Mouse (Mus musculus) liver, embryonic 13.5 days (tissue): ENCODE measurements around the gene Anks4b. TPM values are rescaled to one million over a fixed set of nuclear protein-coding genes. Genes with fewer than 3 reads are reported as not detected.

ENCODE experiments used
- ATAC-seq: fragments of 200-750 bp; cut with Nextera tagmentation; 2 replicates; pipeline ENCODE4 v1.8.0; 2017; ENCODE audit warnings: low read depth, mild to moderate bottlenecking, moderate number of reproducible peaks, moderate library complexity
- DNase-seq: peaks from one replicate; pipeline ENCODE4 v3.0.0; 2022
- H3K27ac ChIP-seq: fragments of 300-500 bp; sonication (generic); 2 replicates; pipeline ENCODE4 v1.5.1; 2015; ENCODE audit warnings: moderate library complexity, mild to moderate bottlenecking, inconsistent platforms
- H3K27me3 ChIP-seq: fragments of 300-500 bp; sonication (generic); 2 replicates; pipeline ENCODE4 v1.6.1; 2015; ENCODE audit warnings: mild to moderate bottlenecking, inconsistent platforms
- H3K36me3 ChIP-seq: fragments of 300-500 bp; sonication (generic); 2 replicates; pipeline ENCODE4 v1.6.1; 2015; ENCODE audit warnings: mild to moderate bottlenecking, inconsistent platforms
- H3K4me1 ChIP-seq: fragments of 300-500 bp; sonication (generic); replicated peaks from 2 replicates; pipeline ENCODE4 v1.6.1; 2015; ENCODE audit warnings: inconsistent platforms
- H3K4me2 ChIP-seq: fragments of 300-500 bp; sonication (generic); 2 replicates; pipeline ENCODE4 v1.6.1; 2015; ENCODE audit warnings: inconsistent platforms, mild to moderate bottlenecking, moderate library complexity
- H3K4me3 ChIP-seq: fragments of 300-500 bp; sonication (generic); replicated peaks from 2 replicates; pipeline ENCODE4 v1.5.1; 2015; ENCODE audit warnings: mild to moderate bottlenecking, inconsistent platforms
- H3K9ac ChIP-seq: fragments of 300-500 bp; sonication (generic); 2 replicates; pipeline ENCODE4 v1.6.1; 2015; ENCODE audit warnings: mild to moderate bottlenecking, inconsistent platforms
- H3K9me3 ChIP-seq: fragments of 300-500 bp; sonication (generic); replicated peaks from 2 replicates; pipeline ENCODE4 v1.6.1; 2016; ENCODE audit warnings: inconsistent platforms
- WGBS: fragments of 180-500 bp; shearing (Covaris S2); methylation state at CpG from one replicate; pipeline ENCODE4 v1.1.7; 2015; ENCODE audit not compliant: insufficient replicate concordance; 5-methylcytosine and 5-hydroxymethylcytosine counted together
- polyA plus RNA-seq: library from polyadenylated mRNA; unstranded; fragments of >200 nt; fragmentation: Nextera tagmentation; extraction: Ambion mirVana; gene quantifications from 2 replicates; pipeline ENCODE4 v1.2.1, GENCODE M21; 2015

The Anks4b gene
- polyA plus RNA-seq, 1 experiment from 2014 or later, result 1.4 TPM

DNA sequence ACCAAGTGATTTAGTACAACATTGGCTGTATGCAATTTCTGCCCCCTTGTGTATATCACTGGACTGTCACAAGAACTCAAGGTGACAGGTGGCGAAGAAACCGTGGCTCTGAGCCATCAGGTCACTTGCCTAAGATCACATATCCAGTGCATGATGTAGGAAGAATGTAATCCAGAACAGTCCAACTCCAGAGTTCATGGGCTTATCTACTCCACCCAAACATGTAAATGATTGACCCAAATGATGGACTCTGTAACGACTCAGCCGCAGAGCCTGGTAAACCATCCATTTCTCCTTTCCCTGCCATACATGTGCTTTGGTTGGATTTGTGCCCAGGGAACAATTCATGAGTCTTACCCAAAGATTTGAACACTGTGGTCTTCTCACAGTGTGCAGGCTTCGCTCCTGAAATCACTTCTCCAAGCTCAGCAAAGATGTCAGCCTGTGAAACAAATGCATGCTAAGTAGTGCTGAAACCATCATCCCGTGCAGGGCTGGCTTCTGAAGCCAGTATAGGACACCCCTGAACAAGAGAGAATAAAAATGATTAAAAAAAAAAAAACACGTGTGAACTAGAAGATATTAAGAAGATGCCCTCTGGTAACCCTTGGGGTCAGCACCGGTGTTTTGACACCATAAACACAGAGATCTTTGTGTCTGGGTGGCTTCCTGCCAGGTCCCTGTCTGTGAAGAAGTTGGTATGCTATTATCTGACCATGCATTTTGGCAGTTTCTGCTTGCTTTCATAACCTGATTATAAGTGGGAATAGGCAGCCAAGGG, 15.9 kb downstream of the Anks4b start:
- no peaks in the 10 kb centered on the region for H3K36me3 ChIP-seq
- H3K9me3 ChIP-seq, result no peaks in the 10 kb centered on the region
- DNase-seq, result no peak
- no peak overlapping the region for H3K27ac ChIP-seq
- 62% methylated on average over 8 of the region's 8 CpGs for WGBS
- H3K4me1 ChIP-seq, result 0 out of 2 replicates have a peak, but pooled peaks cover 3% of the 10 kb centered on the region
- no peaks in the 10 kb centered on the region for H3K27me3 ChIP-seq
- no peak overlapping the region for H3K4me2 ChIP-seq
- H3K4me3 ChIP-seq, result no peak overlapping the region
- peak; percentile 75 for ATAC-seq
- H3K9ac ChIP-seq, result no peak overlapping the region

DNA sequence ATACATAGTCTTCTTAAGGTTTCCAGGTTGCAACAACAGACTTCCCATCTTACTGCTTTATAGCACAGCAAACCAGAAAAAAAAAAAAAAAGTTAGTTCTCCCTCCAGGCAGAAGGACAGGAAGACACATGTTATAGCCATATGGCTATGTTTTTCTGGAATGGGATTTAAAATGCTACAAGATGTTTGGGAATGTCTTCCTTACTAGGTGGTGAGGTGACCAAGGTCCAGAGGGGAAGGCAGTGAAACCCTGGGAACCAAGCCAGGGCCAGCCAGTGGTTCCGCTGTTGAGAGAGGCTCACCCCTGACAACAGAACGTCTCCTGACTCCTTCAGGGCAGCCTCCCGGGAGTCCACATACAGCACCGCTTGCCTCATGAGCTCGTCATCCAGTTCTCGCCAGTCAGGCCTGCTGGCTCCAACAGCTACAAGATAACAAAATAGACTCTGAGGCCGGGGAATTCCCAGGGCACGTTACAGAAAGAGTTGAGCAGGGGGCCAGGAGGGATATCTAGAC, 16.6 kb downstream of the Anks4b start:
- 63% methylated on average over 8 of the region's 8 CpGs for WGBS
- H3K9ac ChIP-seq, result no peak overlapping the region

DNA sequence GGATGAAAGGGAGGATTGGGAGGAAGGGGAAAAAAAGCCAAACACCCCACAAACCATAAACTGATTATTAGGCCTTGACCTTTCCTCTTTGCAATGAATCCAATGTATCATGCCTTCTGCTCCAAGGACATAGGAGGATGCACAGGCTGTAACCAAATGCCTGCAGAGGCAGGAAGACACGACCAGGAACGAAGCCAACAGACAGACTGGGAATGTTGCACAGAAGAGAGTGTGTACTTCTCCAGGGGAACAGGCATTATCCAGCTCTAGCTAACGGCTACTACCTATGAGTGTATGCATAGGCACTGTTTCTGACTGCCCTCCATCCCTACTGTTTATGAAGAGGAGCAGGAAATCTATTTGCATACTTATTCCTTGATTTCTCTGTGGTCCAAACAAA, 18.5 kb downstream of the Anks4b start:
- H3K4me2 ChIP-seq, result no peak overlapping the region
- DNase-seq, result no peak
- no peak overlapping the region for H3K9ac ChIP-seq
- no peaks in the 10 kb centered on the region for H3K36me3 ChIP-seq
- H3K4me3 ChIP-seq, result no peak overlapping the region
- no peak overlapping the region for H3K27ac ChIP-seq
- H3K9me3 ChIP-seq, result no peaks in the 10 kb centered on the region
- no peak for ATAC-seq
- 43% methylated on average over 3 of the region's 3 CpGs for WGBS
- no peaks in the 10 kb centered on the region for H3K27me3 ChIP-seq
- 0 out of 2 replicates have a peak, but pooled peaks cover 3% of the 10 kb centered on the region for H3K4me1 ChIP-seq

More for the DNA sequence above, 16.6 kb downstream of the Anks4b start:
- H3K27ac ChIP-seq, result no peak overlapping the region
- H3K4me1 ChIP-seq, result 0 out of 2 replicates have a peak, but pooled peaks cover 3% of the 10 kb centered on the region
- H3K27me3 ChIP-seq, result no peaks in the 10 kb centered on the region
- ATAC-seq (peak; percentile 47; the same call in 1 of the 2 replicates), DNase-seq (no peak)
- H3K4me2 ChIP-seq, result no peak overlapping the region
- no peaks in the 10 kb centered on the region for H3K36me3 ChIP-seq
- no peak overlapping the region for H3K4me3 ChIP-seq
- no peaks in the 10 kb centered on the region for H3K9me3 ChIP-seq

DNA sequence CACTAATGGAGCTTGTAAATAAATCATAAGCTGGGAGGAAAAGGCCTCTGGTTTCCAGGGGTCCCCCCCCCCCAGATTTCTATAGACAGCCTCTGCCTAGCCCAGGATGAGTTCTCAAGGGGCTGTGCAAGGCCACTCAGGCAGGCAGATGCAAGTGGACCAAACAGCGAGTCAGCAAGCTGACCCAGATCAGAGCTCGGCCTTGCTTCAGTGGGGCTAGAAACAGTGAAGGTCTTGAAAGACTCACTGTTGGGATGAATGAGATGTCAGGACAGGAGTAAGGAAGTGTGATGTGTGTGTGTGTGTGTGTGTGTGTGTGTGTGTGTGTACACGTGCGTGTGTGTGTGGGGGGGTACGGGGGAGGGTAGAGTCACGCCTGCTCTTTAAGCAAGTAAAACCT, 19.2 kb downstream of the Anks4b start:
- Histone ChIP-seq H3K4me1 (0 out of 2 replicates have a peak, but pooled peaks cover 3% of the 10 kb centered on the region), H3K27me3 (no peaks in the 10 kb centered on the region), H3K9ac (no peak overlapping the region), H3K4me2 (no peak overlapping the region), H3K9me3 (no peaks in the 10 kb centered on the region), H3K4me3 (no peak overlapping the region), H3K27ac (no peak overlapping the region), H3K36me3 (no peaks in the 10 kb centered on the region)
- DNase-seq (no peak), ATAC-seq (no peak)
- 77% methylated on average over 6 of the region's 6 CpGs for WGBS

DNA sequence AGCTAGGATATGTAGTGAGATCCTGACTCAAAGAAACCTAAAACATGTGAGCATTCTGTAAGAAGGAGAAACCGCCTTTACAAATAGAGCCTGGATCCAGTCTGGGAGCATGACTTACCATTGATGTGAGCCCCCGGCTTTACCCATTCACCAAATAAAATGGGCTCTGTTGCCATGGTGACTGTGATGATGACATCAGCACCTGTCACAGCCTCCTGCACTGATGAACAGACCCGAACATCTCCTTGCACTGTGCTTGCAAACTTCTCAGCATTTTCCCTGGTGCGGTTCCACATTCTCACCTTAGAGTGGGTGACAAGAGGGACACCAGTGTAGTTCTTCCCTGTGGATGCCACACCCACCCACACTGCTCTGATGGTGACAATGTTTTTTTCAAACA, 21.5 kb downstream of the Anks4b start:
- Histone ChIP-seq H3K27me3 (no peaks in the 10 kb centered on the region), H3K4me2 (no peak overlapping the region), H3K4me1 (0 out of 2 replicates have a peak, but pooled peaks cover 3% of the 10 kb centered on the region), H3K36me3 (no peaks in the 10 kb centered on the region), H3K9me3 (no peaks in the 10 kb centered on the region), H3K9ac (no peak overlapping the region), H3K27ac (no peak overlapping the region), H3K4me3 (no peak overlapping the region)
- ATAC-seq (no peak), DNase-seq (no peak)
- WGBS, result 58% methylated on average over 4 of the region's 4 CpGs

DNA sequence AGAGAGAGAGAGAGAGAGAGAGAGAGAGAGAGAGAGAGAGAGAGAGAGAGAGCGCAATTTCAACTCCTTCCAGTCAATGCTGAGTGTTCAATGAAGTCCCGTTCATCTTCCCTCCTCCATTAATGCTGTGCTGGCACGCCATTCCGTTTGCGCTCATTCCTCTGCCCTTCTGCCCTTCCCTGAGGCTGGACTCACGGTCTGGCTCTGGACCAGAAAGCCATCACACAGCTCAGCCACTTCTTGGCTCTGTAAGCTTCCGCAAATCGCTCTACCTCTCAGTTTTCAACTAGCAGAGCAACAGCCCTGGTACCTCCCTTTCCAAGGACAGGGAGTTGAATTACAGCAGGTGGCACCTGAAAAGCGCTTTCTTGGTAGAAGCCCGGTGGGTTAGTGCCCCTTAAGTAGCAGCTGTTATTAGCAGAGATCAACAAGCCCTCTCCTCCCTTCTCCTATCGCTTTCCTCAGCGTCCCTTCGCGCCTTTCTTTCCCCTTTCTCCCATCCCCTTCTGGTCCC, 27.6 kb downstream of the Anks4b start:
- no peak overlapping the region for H3K9ac ChIP-seq
- ATAC-seq (no peak), DNase-seq (no peak)
- no peaks in the 10 kb centered on the region for H3K36me3 ChIP-seq
- H3K4me1 ChIP-seq, result no peaks in the 10 kb centered on the region
- peaks cover 13% of the 10 kb centered on the region for H3K27me3 ChIP-seq
- WGBS, result 5% methylated on average over 13 of the region's 14 CpGs
- H3K27ac ChIP-seq, result no peak overlapping the region
- no peaks in the 10 kb centered on the region for H3K9me3 ChIP-seq
- peak overlapping the region; percentile 36 for H3K4me2 ChIP-seq
- H3K4me3 ChIP-seq, result 0 out of 2 replicates have a peak overlapping the region, but pooled peaks have one; percentile 4

DNA sequence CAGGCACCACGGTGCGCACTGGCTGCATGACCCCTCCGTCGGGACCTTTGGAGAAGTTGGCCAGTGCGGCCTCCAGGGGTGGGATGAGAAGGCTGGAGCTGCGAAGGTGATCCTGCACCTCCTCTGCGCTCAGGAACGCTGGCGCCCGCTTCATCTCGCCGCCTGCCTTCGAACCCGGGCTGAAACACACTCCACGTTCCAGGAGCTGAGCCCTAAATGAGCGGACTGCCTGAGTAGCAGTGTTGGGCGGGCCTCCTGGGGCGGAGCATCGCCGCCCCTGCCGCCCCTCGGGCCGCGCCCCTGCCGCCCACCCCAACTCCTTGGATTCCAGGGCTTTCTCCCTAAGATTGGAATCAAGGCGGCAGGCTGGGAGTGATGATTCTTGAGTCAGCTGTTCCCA, 28.1 kb downstream of the Anks4b start, which contains the start of gene Crym:
Gene Crym (minus strand): TSS at position 341 of the 400 bp plus-strand sequence.
- Histone ChIP-seq H3K9ac (no peak within 1 kb of the TSS), H3K4me3 (0 out of 2 replicates have a peak within 1 kb of the TSS, but pooled peaks have one; percentile 4), H3K4me1 (no peaks in the 10 kb centered on the region), H3K4me2 (peak within 1 kb of the TSS; percentile 36), H3K9me3 (no peaks in the 10 kb centered on the region), H3K36me3 (no peaks in the 10 kb centered on the region), H3K27ac (no peak within 1 kb of the TSS), H3K27me3 (peaks cover 13% of the 10 kb centered on the region)
- ATAC-seq (no peak), DNase-seq (no peak)
- WGBS, result 4% methylated on average over 26 of the region's 26 CpGs

DNA sequence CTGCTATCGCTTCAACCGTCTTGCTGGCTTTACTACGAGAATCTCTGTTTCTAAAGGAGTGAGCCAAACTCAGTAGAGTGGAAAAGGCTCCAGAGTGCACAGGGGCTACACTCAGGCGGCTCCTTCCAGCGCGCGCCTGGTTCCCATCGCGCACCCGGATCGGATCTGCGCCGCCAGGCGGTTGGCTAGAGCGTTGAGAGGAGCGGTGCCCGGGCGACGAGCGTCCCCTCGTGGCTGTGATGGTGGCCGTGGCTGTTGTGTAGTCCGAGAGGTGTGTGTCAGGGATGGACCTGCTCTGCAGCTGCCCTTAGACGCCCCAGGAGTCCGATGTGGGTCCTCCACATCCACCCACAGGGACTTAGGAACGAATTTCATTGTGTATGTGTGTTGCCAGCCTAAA, 30.1 kb downstream of the Anks4b start, which contains the start of gene Abca14:
Gene Abca14 (plus strand): TSS at position 173 of the 400 bp plus-strand sequence.
- ATAC-seq (peak; percentile 58), DNase-seq (peak; percentile 17)
- 6% methylated on average over 26 of the region's 26 CpGs for WGBS
- no peak within 1 kb of the TSS for H3K4me3 ChIP-seq
- H3K9me3 ChIP-seq, result no peaks in the 10 kb centered on the region
- no peak within 1 kb of the TSS for H3K27ac ChIP-seq
- H3K27me3 ChIP-seq, result peaks cover 13% of the 10 kb centered on the region
- no peaks in the 10 kb centered on the region for H3K36me3 ChIP-seq
- no peak within 1 kb of the TSS for H3K4me2 ChIP-seq
- H3K4me1 ChIP-seq, result no peaks in the 10 kb centered on the region
- no peak within 1 kb of the TSS for H3K9ac ChIP-seq

DNA sequence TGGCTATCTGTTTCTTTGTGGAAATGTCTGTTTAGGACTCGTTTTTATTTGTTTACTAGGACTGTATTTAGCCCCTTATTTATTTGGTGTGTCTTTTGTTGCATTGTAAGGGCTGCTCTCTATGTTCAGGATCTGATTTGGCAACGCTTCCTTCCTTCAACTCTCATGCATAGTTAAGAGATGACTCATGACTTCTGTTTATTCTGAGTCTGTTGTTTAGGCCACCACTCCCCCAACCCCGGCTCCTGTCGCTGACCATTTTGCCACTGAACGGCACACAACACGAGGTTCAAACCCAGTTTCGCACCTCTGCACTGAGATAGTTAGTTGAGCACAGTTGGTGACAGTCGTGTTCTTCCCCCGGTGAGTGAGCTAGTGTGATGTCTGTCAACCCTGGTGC, 32.3 kb downstream of the Anks4b start:
- Histone ChIP-seq H3K4me2 (no peak overlapping the region), H3K9me3 (no peaks in the 10 kb centered on the region), H3K27ac (no peak overlapping the region), H3K36me3 (no peaks in the 10 kb centered on the region), H3K9ac (no peak overlapping the region), H3K27me3 (peaks cover 10% of the 10 kb centered on the region), H3K4me3 (no peak overlapping the region), H3K4me1 (no peaks in the 10 kb centered on the region)
- DNase-seq (no peak), ATAC-seq (no peak)
- 25% methylated on average over 9 of the region's 9 CpGs for WGBS

DNA sequence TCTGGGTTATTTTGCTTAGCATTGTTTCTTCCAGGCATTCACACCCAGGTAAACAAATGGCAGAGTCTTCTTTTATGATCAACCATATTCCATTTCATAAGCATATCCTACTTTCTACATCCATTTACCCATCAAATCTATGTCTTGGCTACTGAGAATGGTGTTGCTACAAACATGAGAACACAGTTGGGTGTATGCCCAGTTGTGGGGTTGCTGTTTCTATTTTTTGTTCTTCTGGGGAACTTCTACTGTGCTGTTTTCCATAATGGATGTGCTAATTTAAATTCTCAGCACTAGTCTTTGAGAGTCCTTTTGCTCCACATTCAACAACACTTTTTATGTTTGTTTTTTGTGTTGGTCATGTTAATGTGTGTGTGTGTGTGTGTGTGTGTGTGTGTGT, 54.9 kb downstream of the Anks4b start:
- ATAC-seq, result no peak
- Histone ChIP-seq H3K36me3 (no peaks in the 10 kb centered on the region), H3K27ac (no peak overlapping the region), H3K4me2 (no peak overlapping the region), H3K9me3 (no peaks in the 10 kb centered on the region), H3K4me3 (no peak overlapping the region), H3K4me1 (no peaks in the 10 kb centered on the region), H3K27me3 (no peaks in the 10 kb centered on the region), H3K9ac (no peak overlapping the region)
- no peak for DNase-seq
